Mouse (Mus musculus): Measurements from ENCODE around the gene 2900026A02Rik.

GRCm38 (mm10) chr5:113193762-113194161 is 27.3 kb downstream of the 2900026A02Rik start:
- TF ChIP-seq POLR2A (IDR thresholded peaks at IDR 0.05; ENCODE audit: insufficient read length, low read depth) (no peak), SRF (IDR thresholded peaks at IDR 0.05; ENCODE audit: control insufficient read depth, insufficient read length, low read depth) (no peak), E2F4 (IDR thresholded peaks at IDR 0.05; ENCODE audit: insufficient read depth) (no peak), POLR2AphosphoS2 (IDR thresholded peaks at IDR 0.05; ENCODE audit: insufficient read length, low read depth) (no peak), CEBPB (IDR thresholded peaks at IDR 0.05; ENCODE audit: insufficient read depth, poor library complexity, severe bottlenecking) (no peak), USF1 (IDR thresholded peaks at IDR 0.05; ENCODE audit: low read depth) (no peak), TCF12 (IDR thresholded peaks at IDR 0.05; ENCODE audit: insufficient read depth, poor library complexity, severe bottlenecking) (no peak)

All from myocyte (in vitro differentiated cells).